Mouse (Mus musculus): ENCODE data around the gene Gli2. TPM values are rescaled to one million over a fixed set of nuclear protein-coding genes. Genes with fewer than 3 reads are reported as not detected.

The Gli2 gene
- polyA plus RNA-seq, 1 experiment from 2014 or later, result 11.6 TPM

- no peaks in the 10 kb centered on the region for H3K4me1 ChIP-seq (replicated peaks; ENCODE audit: control insufficient read depth, insufficient read depth, low read length)
- WGBS, result 44% methylated on average over 18 of the region's 18 CpGs
- no peaks in the 10 kb centered on the region for H3K9me3 ChIP-seq (ENCODE audit: control insufficient read depth, low read length)
- ATAC-seq (replicated peaks; ENCODE audit: low FRiP score, low TSS enrichment, low read depth) (no peak), DNase-seq (ENCODE audit: low spot score) (no peak)
- H3K9ac ChIP-seq (ENCODE audit: low read length), result no peak overlapping the region
- no peak overlapping the region for H3K4me3 ChIP-seq (ENCODE audit: low read depth, low read length)
- no peaks in the 10 kb centered on the region for H3K36me3 ChIP-seq (ENCODE audit: control insufficient read depth, insufficient read depth, low read length)
- H3K4me2 ChIP-seq (ENCODE audit: low read length), result no peak overlapping the region
- H3K27ac ChIP-seq (ENCODE audit: low read depth), result no peak overlapping the region
- H3K27me3 ChIP-seq (replicated peaks; ENCODE audit: control insufficient read depth, insufficient read depth, low read length), result no peaks in the 10 kb centered on the region
Observed at GRCm38 (mm10) chr1:118795415-118796167, 257.8 kb downstream of the Gli2 start.

- no peak overlapping the region for H3K27ac ChIP-seq (ENCODE audit: low read depth)
- no peak overlapping the region for H3K4me2 ChIP-seq (ENCODE audit: low read length)
- WGBS, result 97% methylated on average over 2 of the region's 2 CpGs
- no peaks in the 10 kb centered on the region for H3K36me3 ChIP-seq (ENCODE audit: control insufficient read depth, insufficient read depth, low read length)
- no peak overlapping the region for H3K4me3 ChIP-seq (ENCODE audit: low read depth, low read length)
- no peaks in the 10 kb centered on the region for H3K27me3 ChIP-seq (replicated peaks; ENCODE audit: control insufficient read depth, insufficient read depth, low read length)
- no peak overlapping the region for H3K9ac ChIP-seq (ENCODE audit: low read length)
- H3K9me3 ChIP-seq (ENCODE audit: control insufficient read depth, low read length), result no peaks in the 10 kb centered on the region
- DNase-seq (ENCODE audit: low spot score), result no peak
- no peaks in the 10 kb centered on the region for H3K4me1 ChIP-seq (replicated peaks; ENCODE audit: control insufficient read depth, insufficient read depth, low read length)
- ATAC-seq (replicated peaks; ENCODE audit: low FRiP score, low TSS enrichment, low read depth), result no peak
Observed at GRCm38 (mm10) chr1:118789871-118790270, 263.5 kb downstream of the Gli2 start.

- Histone ChIP-seq H3K4me3 (ENCODE audit: low read depth, low read length) (no peak overlapping the region), H3K4me1 (replicated peaks; ENCODE audit: control insufficient read depth, insufficient read depth, low read length) (no peaks in the 10 kb centered on the region)
- 69% methylated on average over 3 of the region's 3 CpGs for WGBS
Observed at GRCm38 (mm10) chr1:118789468-118789867, 264.0 kb downstream of the Gli2 start.

GRCm38 (mm10) chr1:118788813-118789212 lies 264.6 kb downstream of the Gli2 start:
- 0 out of 2 replicates have a peak, but pooled peaks have one; percentile 40 for ATAC-seq (replicated peaks; ENCODE audit: low FRiP score, low TSS enrichment, low read depth)
- Histone ChIP-seq H3K27ac (ENCODE audit: low read depth) (peak overlapping the region; percentile 30; the same call in 1 of the 2 replicates), H3K4me1 (replicated peaks; ENCODE audit: control insufficient read depth, insufficient read depth, low read length) (no peaks in the 10 kb centered on the region), H3K9ac (ENCODE audit: low read length) (no peak overlapping the region), H3K9me3 (ENCODE audit: control insufficient read depth, low read length) (no peaks in the 10 kb centered on the region), H3K27me3 (replicated peaks; ENCODE audit: control insufficient read depth, insufficient read depth, low read length) (no peaks in the 10 kb centered on the region), H3K4me2 (ENCODE audit: low read length) (no peak overlapping the region), H3K36me3 (ENCODE audit: control insufficient read depth, insufficient read depth, low read length) (no peaks in the 10 kb centered on the region), H3K4me3 (ENCODE audit: low read depth, low read length) (no peak overlapping the region)
- no peak for DNase-seq (ENCODE audit: low spot score)
- WGBS, result 48% methylated on average over 5 of the region's 5 CpGs

More at GRCm38 (mm10) chr1:118789468-118789867, 264.0 kb downstream of the Gli2 start:
- Histone ChIP-seq H3K9ac (ENCODE audit: low read length) (no peak overlapping the region), H3K9me3 (ENCODE audit: control insufficient read depth, low read length) (no peaks in the 10 kb centered on the region), H3K4me2 (ENCODE audit: low read length) (no peak overlapping the region), H3K27me3 (replicated peaks; ENCODE audit: control insufficient read depth, insufficient read depth, low read length) (no peaks in the 10 kb centered on the region), H3K36me3 (ENCODE audit: control insufficient read depth, insufficient read depth, low read length) (no peaks in the 10 kb centered on the region), H3K27ac (ENCODE audit: low read depth) (no peak overlapping the region)
- DNase-seq (ENCODE audit: low spot score), result no peak
- ATAC-seq (replicated peaks; ENCODE audit: low FRiP score, low TSS enrichment, low read depth), result no peak

GRCm38 (mm10) chr1:118787486-118787885 lies 265.9 kb downstream of the Gli2 start:
- Histone ChIP-seq H3K4me3 (ENCODE audit: low read depth, low read length) (no peak overlapping the region), H3K27me3 (replicated peaks; ENCODE audit: control insufficient read depth, insufficient read depth, low read length) (no peaks in the 10 kb centered on the region), H3K9me3 (ENCODE audit: control insufficient read depth, low read length) (no peaks in the 10 kb centered on the region), H3K4me1 (replicated peaks; ENCODE audit: control insufficient read depth, insufficient read depth, low read length) (no peaks in the 10 kb centered on the region), H3K27ac (ENCODE audit: low read depth) (no peak overlapping the region), H3K36me3 (ENCODE audit: control insufficient read depth, insufficient read depth, low read length) (no peaks in the 10 kb centered on the region), H3K9ac (ENCODE audit: low read length) (no peak overlapping the region), H3K4me2 (ENCODE audit: low read length) (no peak overlapping the region)
- 85% methylated on average over 3 of the region's 3 CpGs for WGBS
- ATAC-seq (replicated peaks; ENCODE audit: low FRiP score, low TSS enrichment, low read depth), result no peak
- no peak for DNase-seq (ENCODE audit: low spot score)

Small RNAs within 50 kb of the gene (microRNA-seq; reads per million reads assigned to microRNA genes)
- not detected for gene Mir6346

All from intestine, embryonic 14.5 days (tissue).